Mouse (Mus musculus) G1E (cell line): ENCODE data around the gene Clock.

Source experiments
- CTCF ChIP-seq: IDR thresholded peaks from 2 replicates; pipeline ENCODE4 v1.5.1; 2012; ENCODE audit warnings: low read depth, low read length, inconsistent platforms, mixed read lengths
- GATA1 ChIP-seq: IDR thresholded peaks from 2 replicates; pipeline ENCODE4 v1.6.1; 2012; ENCODE audit warnings: borderline replicate concordance, low read length, inconsistent platforms, mixed read lengths
- POLR2AphosphoS5 ChIP-seq: IDR thresholded peaks from 2 replicates; pipeline ENCODE4 v1.6.1; 2012; ENCODE audit warnings: low read depth, low read length, inconsistent platforms; ENCODE audit not compliant: insufficient replicate concordance
- TAL1 ChIP-seq: conservative IDR thresholded peaks from 2 replicates; pipeline ENCODE4 v1.6.1; 2012; ENCODE audit warnings: low read depth, low read length, inconsistent platforms, mixed read lengths

- no peak for TF ChIP-seq GATA1
- no peak for TF ChIP-seq CTCF
- no peak for TF ChIP-seq POLR2AphosphoS5
- TF ChIP-seq TAL1, result no peak
Measured at GRCm38 (mm10) chr5:76176411-76176810, 128.2 kb downstream of the Clock start.
